Mouse (Mus musculus) erythroid progenitor cell, adult 5-6 weeks (primary cell): ENCODE data around the gene Olfr1195. TPM values are rescaled to one million over a fixed set of nuclear protein-coding genes. Genes with fewer than 3 reads are reported as not detected.
"Not testable (repeated sequence)": the region's sequence is repeated elsewhere in the genome, so short reads cannot be mapped to it uniquely, and the experiment has no call there.

Source experiments
- ATAC-seq: replicated peaks from 2 replicates; pipeline ENCODE4 v1.8.0; 2016; ENCODE audit warnings: moderate number of reproducible peaks, mild to moderate bottlenecking, moderate TSS enrichment, inconsistent platforms; ENCODE audit not compliant: poor library complexity, low FRiP score, severe bottlenecking
- total RNA-seq, 2 experiments: library from RNA; stranded (forward) in 1 of 2; stranded (reverse) in 1 of 2; fragments of 150-400 nt in 1 of 2; fragments of 186-747, 209-891 nt in 1 of 2; gene quantifications; 2 replicates each; pipeline versions ENCODE4 v1.2.3 to v1.2.4; 2015 to 2017; ENCODE audit warnings: low replicate concordance in 2 of 2

Gene Olfr1195
- total RNA-seq (2015; ENCODE audit: low replicate concordance), result not detected in 2 replicates
- total RNA-seq (2017; ENCODE audit: low replicate concordance), result not detected in 2 replicates

- ATAC-seq, result no peak
Measured at GRCm38 (mm10) chr2:88689087-88689486, at the start of gene Olfr1195. Olfr1195 (minus strand) TSS chr2:88689187.

GRCm38 (mm10) chr2:88732266-88732665 lies 43.3 kb upstream of the Olfr1195 start, which contains the start of gene Olfr1197:
Olfr1197 (minus strand) TSS chr2:88732366.
- ATAC-seq, result no peak

- no peak for ATAC-seq
Measured at GRCm38 (mm10) chr2:88704497-88704896, 15.5 kb upstream of the Olfr1195 start, which contains the start of gene Olfr1196. Olfr1196 (minus strand) TSS chr2:88704597.

GRCm38 (mm10) chr2:88675328-88675727 lies 13.7 kb downstream of the Olfr1195 start, which contains the start of gene Olfr1193:
Olfr1193 (plus strand) TSS chr2:88675628.
- not testable (repeated sequence) for ATAC-seq

GRCm38 (mm10) chr2:88648209-88648608 lies 40.8 kb downstream of the Olfr1195 start, which contains the start of gene Olfr1192-ps1:
Olfr1192-ps1 (plus strand) TSS chr2:88648509.
- no peak for ATAC-seq

- ATAC-seq, result not testable (repeated sequence)
Measured at GRCm38 (mm10) chr2:88640242-88640641, 48.7 kb downstream of the Olfr1195 start, which contains the start of gene Olfr1191-ps1. Olfr1191-ps1 (plus strand) TSS chr2:88640542.

Other genes starting within 250 kb of the Olfr1195 start
- not detected in 2 replicates for gene Gm13757, start 240.1 kb downstream of the Olfr1195 start, total RNA-seq (2015; ENCODE audit: low replicate concordance)
- not detected in 2 replicates for gene Gm13757, start 240.1 kb downstream of the Olfr1195 start, total RNA-seq (2017; ENCODE audit: low replicate concordance)
- not detected in 2 replicates for gene Olfr1183, start 234.3 kb downstream of the Olfr1195 start, total RNA-seq (2015; ENCODE audit: low replicate concordance)
- gene Olfr1183, start 234.3 kb downstream of the Olfr1195 start, total RNA-seq (2017; ENCODE audit: low replicate concordance), result not detected in 2 replicates
- not detected in 2 replicates for gene Olfr1184, start 205.6 kb downstream of the Olfr1195 start, total RNA-seq (2015; ENCODE audit: low replicate concordance)
- gene Olfr1184, start 205.6 kb downstream of the Olfr1195 start, total RNA-seq (2017; ENCODE audit: low replicate concordance), result not detected in 2 replicates
- not detected in 2 replicates for gene Olfr1185-ps1, start 195.9 kb downstream of the Olfr1195 start, total RNA-seq (2015; ENCODE audit: low replicate concordance)
- not detected in 2 replicates for gene Olfr1185-ps1, start 195.9 kb downstream of the Olfr1195 start, total RNA-seq (2017; ENCODE audit: low replicate concordance)
- not detected in 2 replicates for gene Olfr1186, start 170.6 kb downstream of the Olfr1195 start, total RNA-seq (2015; ENCODE audit: low replicate concordance)
- gene Olfr1186, start 170.6 kb downstream of the Olfr1195 start, total RNA-seq (2017; ENCODE audit: low replicate concordance), result not detected in 2 replicates
- not detected in 2 replicates for gene Olfr1188, start 132.3 kb downstream of the Olfr1195 start, total RNA-seq (2015; ENCODE audit: low replicate concordance)
- gene Olfr1188, start 132.3 kb downstream of the Olfr1195 start, total RNA-seq (2017; ENCODE audit: low replicate concordance), result not detected in 2 replicates
- gene Olfr1189, start 102.7 kb downstream of the Olfr1195 start, total RNA-seq (2015; ENCODE audit: low replicate concordance), result not detected in 2 replicates
- not detected in 2 replicates for gene Olfr1189, start 102.7 kb downstream of the Olfr1195 start, total RNA-seq (2017; ENCODE audit: low replicate concordance)
- gene Olfr1191-ps1, start 48.6 kb downstream of the Olfr1195 start, total RNA-seq (2015; ENCODE audit: low replicate concordance), result not detected in 2 replicates
- gene Olfr1191-ps1, start 48.6 kb downstream of the Olfr1195 start, total RNA-seq (2017; ENCODE audit: low replicate concordance), result not detected in 2 replicates
- gene Olfr1192-ps1, start 40.7 kb downstream of the Olfr1195 start, total RNA-seq (2015; ENCODE audit: low replicate concordance), result not detected in 2 replicates
- not detected in 2 replicates for gene Olfr1192-ps1, start 40.7 kb downstream of the Olfr1195 start, total RNA-seq (2017; ENCODE audit: low replicate concordance)
- not detected in 2 replicates for gene Olfr1193, start 13.6 kb downstream of the Olfr1195 start, total RNA-seq (2015; ENCODE audit: low replicate concordance)
- not detected in 2 replicates for gene Olfr1193, start 13.6 kb downstream of the Olfr1195 start, total RNA-seq (2017; ENCODE audit: low replicate concordance)
- not detected in 2 replicates for gene Olfr1196, start 15.4 kb upstream of the Olfr1195 start, total RNA-seq (2015; ENCODE audit: low replicate concordance)
- not detected in 2 replicates for gene Olfr1196, start 15.4 kb upstream of the Olfr1195 start, total RNA-seq (2017; ENCODE audit: low replicate concordance)
- not detected in 2 replicates for gene Olfr1197, start 43.2 kb upstream of the Olfr1195 start, total RNA-seq (2015; ENCODE audit: low replicate concordance)
- gene Olfr1197, start 43.2 kb upstream of the Olfr1195 start, total RNA-seq (2017; ENCODE audit: low replicate concordance), result not detected in 2 replicates
- gene Olfr1198, start 62.2 kb upstream of the Olfr1195 start, total RNA-seq (2015; ENCODE audit: low replicate concordance), result not detected in 2 replicates
- not detected in 2 replicates for gene Olfr1198, start 62.2 kb upstream of the Olfr1195 start, total RNA-seq (2017; ENCODE audit: low replicate concordance)
- gene Olfr1199, start 71.3 kb upstream of the Olfr1195 start, total RNA-seq (2015; ENCODE audit: low replicate concordance), result not detected in 2 replicates
- gene Olfr1199, start 71.3 kb upstream of the Olfr1195 start, total RNA-seq (2017; ENCODE audit: low replicate concordance), result not detected in 2 replicates
- not detected in 2 replicates for gene Olfr1200, start 81.3 kb upstream of the Olfr1195 start, total RNA-seq (2015; ENCODE audit: low replicate concordance)
- gene Olfr1200, start 81.3 kb upstream of the Olfr1195 start, total RNA-seq (2017; ENCODE audit: low replicate concordance), result not detected in 2 replicates
- not detected in 2 replicates for gene Olfr1201, start 103.8 kb upstream of the Olfr1195 start, total RNA-seq (2015; ENCODE audit: low replicate concordance)
- gene Olfr1201, start 103.8 kb upstream of the Olfr1195 start, total RNA-seq (2017; ENCODE audit: low replicate concordance), result not detected in 2 replicates
- not detected in 2 replicates for gene Olfr1202, start 125.3 kb upstream of the Olfr1195 start, total RNA-seq (2015; ENCODE audit: low replicate concordance)
- gene Olfr1202, start 125.3 kb upstream of the Olfr1195 start, total RNA-seq (2017; ENCODE audit: low replicate concordance), result not detected in 2 replicates
- not detected in 2 replicates for gene Olfr1205, start 140.6 kb upstream of the Olfr1195 start, total RNA-seq (2015; ENCODE audit: low replicate concordance)
- gene Olfr1205, start 140.6 kb upstream of the Olfr1195 start, total RNA-seq (2017; ENCODE audit: low replicate concordance), result not detected in 2 replicates
- not detected in 2 replicates for gene Olfr1204, start 160.1 kb upstream of the Olfr1195 start, total RNA-seq (2015; ENCODE audit: low replicate concordance)
- gene Olfr1204, start 160.1 kb upstream of the Olfr1195 start, total RNA-seq (2017; ENCODE audit: low replicate concordance), result not detected in 2 replicates
- not detected in 2 replicates for gene Olfr1206, start 174.0 kb upstream of the Olfr1195 start, total RNA-seq (2015; ENCODE audit: low replicate concordance)
- gene Olfr1206, start 174.0 kb upstream of the Olfr1195 start, total RNA-seq (2017; ENCODE audit: low replicate concordance), result not detected in 2 replicates
- gene Olfr1208, start 213.1 kb upstream of the Olfr1195 start, total RNA-seq (2015; ENCODE audit: low replicate concordance), result not detected in 2 replicates
- gene Olfr1208, start 213.1 kb upstream of the Olfr1195 start, total RNA-seq (2017; ENCODE audit: low replicate concordance), result not detected in 2 replicates
- not detected in 2 replicates for gene Olfr1209, start 226.0 kb upstream of the Olfr1195 start, total RNA-seq (2015; ENCODE audit: low replicate concordance)
- not detected in 2 replicates for gene Olfr1209, start 226.0 kb upstream of the Olfr1195 start, total RNA-seq (2017; ENCODE audit: low replicate concordance)
- not detected in 2 replicates for gene Olfr1211, start 248.9 kb upstream of the Olfr1195 start, total RNA-seq (2015; ENCODE audit: low replicate concordance)
- gene Olfr1211, start 248.9 kb upstream of the Olfr1195 start, total RNA-seq (2017; ENCODE audit: low replicate concordance), result not detected in 2 replicates